Mouse (Mus musculus) limb, embryonic 14.5 days (tissue): ENCODE data around the gene Gm20388. TPM values are rescaled to one million over a fixed set of nuclear protein-coding genes. Genes with fewer than 3 reads are reported as not detected.

ENCODE experiments used
- ATAC-seq: fragments of 200-750 bp; cut with Nextera tagmentation; 2 replicates; pipeline ENCODE4 v1.8.0; 2017; ENCODE audit warnings: low read depth, moderate number of reproducible peaks, moderate TSS enrichment; ENCODE audit not compliant: low FRiP score
- DNase-seq: peaks from one replicate; pipeline ENCODE4 v3.0.0-alpha.2; 2015; ENCODE audit warnings: low spot score
- H3K27ac ChIP-seq: fragments of 300-500 bp; sonication (generic); replicated peaks from 2 replicates; pipeline ENCODE4 v1.5.1; 2014; ENCODE audit warnings: low read depth, mild to moderate bottlenecking, low read length, moderate library complexity, mixed read lengths
- H3K27me3 ChIP-seq: fragments of 300-500 bp; sonication (generic); 2 replicates; pipeline ENCODE4 v1.6.1; 2014; ENCODE audit warnings: low read length, mixed read lengths; ENCODE audit not compliant: control insufficient read depth, insufficient read depth
- H3K36me3 ChIP-seq: fragments of 300-500 bp; sonication (generic); 2 replicates; pipeline ENCODE4 v1.6.1; 2014; ENCODE audit warnings: mild to moderate bottlenecking, low read length, moderate library complexity, mixed read lengths; ENCODE audit not compliant: control insufficient read depth, insufficient read depth
- H3K4me1 ChIP-seq: fragments of 300-500 bp; sonication (generic); 2 replicates; pipeline ENCODE4 v1.6.1; 2014; ENCODE audit warnings: antibody characterized with exemption, low read length, mixed read lengths; ENCODE audit not compliant: control insufficient read depth, insufficient read depth
- H3K4me2 ChIP-seq: fragments of 300-500 bp; sonication (generic); replicated peaks from 2 replicates; pipeline ENCODE4 v1.6.1; 2014; ENCODE audit warnings: low read depth, mild to moderate bottlenecking, low read length, moderate library complexity; ENCODE audit not compliant: severe bottlenecking
- H3K4me3 ChIP-seq: fragments of 300-500 bp; sonication (generic); replicated peaks from 2 replicates; pipeline ENCODE4 v1.5.1; 2014; ENCODE audit warnings: low read length
- H3K9ac ChIP-seq: fragments of 300-500 bp; sonication (generic); 2 replicates; pipeline ENCODE4 v1.6.1; 2014; ENCODE audit warnings: mild to moderate bottlenecking, low read depth, low read length, moderate library complexity; ENCODE audit not compliant: severe bottlenecking
- H3K9me3 ChIP-seq: fragments of 300-500 bp; sonication (generic); 2 replicates; pipeline ENCODE4 v1.6.1; 2016; ENCODE audit warnings: low read length; ENCODE audit not compliant: control insufficient read depth
- POLR2A ChIP-seq: fragments of 200-500 bp; IDR thresholded peaks from 2 replicates; pipeline ENCODE4 v1.8.0; 2012; ENCODE audit warnings: inconsistent platforms, mild to moderate bottlenecking, moderate library complexity, borderline replicate concordance; ENCODE audit not compliant: insufficient read depth, insufficient read length; ENCODE audit errors: extremely low read depth
- WGBS: fragments of 180-500 bp; shearing (Covaris S2); extraction: QIAGEN DNeasy Blood & Tissue Kit; methylation state at CpG from one replicate; pipeline ENCODE4 v1.1.7; 2014; 5-methylcytosine and 5-hydroxymethylcytosine counted together
- polyA plus RNA-seq, 2 experiments: library from polyadenylated mRNA; depleted of rRNA in 1 of 2; stranded (reverse) in 1 of 2; unstranded in 1 of 2; fragments of >200 nt; fragmentation: Nextera tagmentation in 1 of 2; extraction: Ambion mirVana in 1 of 2; gene quantifications; 2 replicates each; pipeline versions ENCODE4 v1.2.1 to v1.2.3; 2012 to 2014

Gene Gm20388
- polyA plus RNA-seq, 2 experiments, result 1.9 to 49.9 TPM

DNA sequence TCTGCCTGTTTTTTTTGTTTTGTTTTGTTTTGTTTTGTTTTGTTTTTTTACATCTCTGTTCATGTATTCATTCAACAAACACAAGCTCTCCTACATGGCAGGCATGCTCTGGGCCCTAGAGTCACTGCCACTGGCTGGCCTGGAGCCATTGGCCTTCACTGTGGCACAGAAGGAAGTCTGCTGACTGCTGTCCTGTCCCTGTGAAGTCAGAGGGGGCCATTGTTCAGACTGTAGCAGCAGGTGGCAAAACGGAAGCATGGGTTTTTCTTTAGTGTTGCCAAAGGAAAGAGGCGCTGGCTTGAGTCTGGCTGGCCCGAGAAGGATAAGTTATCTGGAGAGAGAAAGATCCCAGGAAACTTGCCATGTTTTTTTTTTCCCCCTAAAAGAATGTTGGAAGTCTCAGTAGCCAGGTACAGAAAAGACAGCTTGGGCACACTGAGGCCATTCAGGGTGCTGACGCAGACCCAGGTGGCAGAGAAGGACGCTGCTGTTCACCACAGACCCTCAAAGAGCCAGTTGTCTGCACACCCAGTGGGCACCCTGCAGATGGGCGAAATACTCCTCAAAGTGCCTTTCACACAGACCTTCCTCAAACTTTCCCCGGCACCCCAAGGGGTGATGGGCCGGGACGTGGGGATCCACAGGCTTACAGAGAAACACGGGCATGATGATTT is 2313.5 kb downstream of the Gm20388 start:
- 78% methylated on average over 10 of the region's 10 CpGs for WGBS
- Histone ChIP-seq H3K4me1 (peaks cover 17% of the 10 kb centered on the region), H3K27me3 (no peaks in the 10 kb centered on the region), H3K9me3 (0 out of 2 replicates have a peak, but pooled peaks cover 4% of the 10 kb centered on the region), H3K27ac (peak overlapping the region; percentile 81), H3K4me2 (no peak overlapping the region), H3K4me3 (no peak overlapping the region), H3K36me3 (no peaks in the 10 kb centered on the region), H3K9ac (no peak overlapping the region)
- TF ChIP-seq POLR2A, result no peak
- DNase-seq, result no peak
- no peak for ATAC-seq

GRCm38 (mm10) chr8:122224650-122225022 is 2314.0 kb downstream of the Gm20388 start:
- no peaks in the 10 kb centered on the region for H3K27me3 ChIP-seq
- peaks cover 20% of the 10 kb centered on the region for H3K4me1 ChIP-seq
- H3K4me2 ChIP-seq, result no peak overlapping the region
- no peak overlapping the region for H3K4me3 ChIP-seq
- no peak overlapping the region for H3K9ac ChIP-seq
- H3K9me3 ChIP-seq, result 0 out of 2 replicates have a peak, but pooled peaks cover 4% of the 10 kb centered on the region
- peak overlapping the region; percentile 81 for H3K27ac ChIP-seq
- peak; percentile 23 for DNase-seq
- no peak for ATAC-seq
- no peaks in the 10 kb centered on the region for H3K36me3 ChIP-seq
- no peak for TF ChIP-seq POLR2A
- whole genome bisulfite sequencing, result 58% methylated on average over 6 of the region's 6 CpGs

DNA sequence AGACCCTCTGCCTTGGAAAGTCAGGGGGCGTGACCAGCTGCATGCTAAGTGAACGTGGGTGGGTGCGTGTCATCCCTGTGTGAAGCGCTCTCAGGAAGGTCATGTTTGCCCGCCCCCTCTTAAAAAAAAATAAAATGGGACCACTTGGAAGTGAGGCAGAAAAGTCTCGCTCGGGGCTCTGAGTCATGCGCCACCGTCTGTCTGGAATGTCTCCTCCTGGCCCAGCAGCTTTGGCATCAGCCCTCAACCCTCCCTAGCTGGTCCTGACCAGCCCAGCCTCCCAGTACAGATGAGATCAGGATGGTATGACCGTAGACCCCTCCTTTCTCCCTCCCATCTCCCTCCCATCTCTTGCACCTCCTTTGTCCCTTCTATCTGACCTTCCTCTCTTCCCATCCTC is 2314.8 kb downstream of the Gm20388 start:
- no peak overlapping the region for H3K4me2 ChIP-seq
- H3K4me3 ChIP-seq, result no peak overlapping the region
- TF ChIP-seq POLR2A, result no peak
- 58% methylated on average over 10 of the region's 10 CpGs for WGBS
- no peak for DNase-seq
- H3K27me3 ChIP-seq, result no peaks in the 10 kb centered on the region
- H3K27ac ChIP-seq, result peak overlapping the region; percentile 81
- H3K9ac ChIP-seq, result no peak overlapping the region
- H3K4me1 ChIP-seq, result peaks cover 22% of the 10 kb centered on the region
- ATAC-seq, result no peak
- H3K36me3 ChIP-seq, result no peaks in the 10 kb centered on the region
- H3K9me3 ChIP-seq, result 0 out of 2 replicates have a peak, but pooled peaks cover under 1% of the 10 kb centered on the region

DNA sequence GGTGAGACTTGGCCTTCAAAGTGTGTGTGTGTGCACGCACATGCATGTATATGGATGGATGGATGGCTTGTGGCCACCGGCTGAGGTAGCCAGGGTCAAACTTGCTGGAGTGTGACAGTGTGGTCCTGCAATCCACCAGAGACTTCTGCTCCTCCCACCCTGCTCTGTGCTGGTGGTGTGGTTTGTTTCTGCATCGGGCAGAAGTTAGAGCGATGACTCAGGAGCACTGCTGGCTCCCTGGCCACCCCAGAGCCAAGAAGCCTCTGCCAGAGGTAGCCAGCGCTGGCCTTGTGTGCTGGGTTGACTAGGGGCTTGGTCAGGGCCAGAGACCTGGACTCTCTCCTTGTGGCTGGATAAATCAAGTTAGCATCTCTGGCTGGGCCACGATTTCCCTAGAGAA is 2316.7 kb downstream of the Gm20388 start:
- Histone ChIP-seq H3K27ac (no peak overlapping the region), H3K9ac (no peak overlapping the region), H3K27me3 (no peaks in the 10 kb centered on the region), H3K4me2 (no peak overlapping the region), H3K4me3 (no peak overlapping the region), H3K9me3 (no peaks in the 10 kb centered on the region), H3K4me1 (peaks cover 28% of the 10 kb centered on the region), H3K36me3 (no peaks in the 10 kb centered on the region)
- 79% methylated on average over 6 of the region's 6 CpGs for WGBS
- no peak for TF ChIP-seq POLR2A
- DNase-seq (no peak), ATAC-seq (no peak)

GRCm38 (mm10) chr8:122228792-122229575 is 2318.3 kb downstream of the Gm20388 start:
- WGBS, result 52% methylated on average over 11 of the region's 11 CpGs

More at GRCm38 (mm10) chr8:122228792-122229575, 2318.3 kb downstream of the Gm20388 start:
- DNase-seq, result no peak
- no peak overlapping the region for H3K27ac ChIP-seq
- no peak overlapping the region for H3K9ac ChIP-seq
- ATAC-seq, result no peak
- peak overlapping the region; percentile 97 for H3K4me2 ChIP-seq
- H3K9me3 ChIP-seq, result no peaks in the 10 kb centered on the region
- no peaks in the 10 kb centered on the region for H3K36me3 ChIP-seq
- TF ChIP-seq POLR2A, result no peak
- no peak overlapping the region for H3K4me3 ChIP-seq
- H3K4me1 ChIP-seq, result peaks cover 28% of the 10 kb centered on the region
- H3K27me3 ChIP-seq, result no peaks in the 10 kb centered on the region
